Mouse (Mus musculus) c-Kit-positive CD71-positive TER-119-negative erythroid progenitor cells, embryonic 14.5 days (primary cell): ENCODE data around the gene Itpkb.
"Not testable (repeated sequence)": the region's sequence is repeated elsewhere in the genome, so short reads cannot be mapped to it uniquely, and the experiment has no call there.

ENCODE experiments used
- DNase-seq: peaks from one replicate; pipeline ENCODE4 v3.0.0-alpha.2; 2013; ENCODE audit warnings: low read depth

Gene Itpkb

DNA sequence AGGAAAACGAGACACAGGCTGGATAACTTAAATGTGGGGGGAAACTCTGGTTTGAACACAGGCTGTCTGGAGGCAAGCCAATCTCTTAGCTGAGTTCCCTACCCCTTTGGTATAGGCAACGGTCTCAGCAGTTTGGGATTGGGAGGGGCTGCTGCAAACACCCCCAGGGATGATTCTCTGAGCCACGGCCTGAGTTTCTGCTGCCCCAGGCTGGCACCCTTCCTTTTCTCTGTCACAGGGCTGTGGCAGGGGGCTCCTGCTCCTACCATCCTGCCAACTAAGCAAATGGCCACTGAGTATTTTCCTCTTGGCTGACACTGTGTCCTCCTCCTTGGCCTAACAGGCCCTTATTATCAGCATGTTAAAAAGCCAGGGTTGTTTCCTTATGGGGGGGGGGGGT is 37.3 kb downstream of the Itpkb start:
- DNase-seq, result no peak

DNA sequence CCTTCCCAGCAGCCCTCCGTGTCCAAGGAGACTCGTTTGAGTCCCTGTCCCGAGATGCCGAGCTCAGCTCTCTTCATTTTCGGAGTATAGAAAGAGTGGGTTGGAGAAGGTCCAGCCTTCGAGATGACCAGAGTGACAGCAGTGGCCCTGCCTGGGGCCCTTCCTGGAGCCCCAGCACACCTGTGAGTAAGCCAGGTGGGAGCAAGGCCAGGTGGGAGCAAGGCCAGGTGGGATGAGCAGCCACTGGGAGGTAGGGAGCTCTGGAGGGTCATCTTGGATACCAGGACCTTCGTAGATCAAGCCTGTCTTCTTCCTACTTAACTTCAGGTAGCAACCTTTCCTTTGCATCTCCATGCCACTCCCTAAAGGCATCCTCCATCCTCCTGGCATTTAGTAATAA is 37.8 kb downstream of the Itpkb start:
- DNase-seq, result no peak

DNA sequence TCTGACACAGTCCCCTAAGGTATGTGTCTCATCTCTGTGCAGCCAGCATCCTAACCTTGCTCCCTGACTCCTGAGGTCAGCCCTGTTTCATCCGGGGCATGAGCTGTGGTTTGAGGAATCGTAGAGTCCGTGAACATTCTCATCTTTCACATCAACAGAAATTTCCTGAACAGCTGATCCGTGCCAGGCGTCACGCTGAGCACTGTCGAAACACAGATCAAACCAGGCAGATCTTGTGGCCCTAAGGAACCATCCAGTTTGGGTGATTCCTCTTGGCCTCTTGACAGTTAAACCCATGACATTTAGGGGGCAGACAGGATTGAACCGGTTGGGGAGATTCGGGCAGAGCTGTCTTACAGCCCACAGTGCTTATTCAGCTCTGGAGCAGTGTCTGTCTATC is 38.4 kb downstream of the Itpkb start:
- no peak for DNase-seq

DNA sequence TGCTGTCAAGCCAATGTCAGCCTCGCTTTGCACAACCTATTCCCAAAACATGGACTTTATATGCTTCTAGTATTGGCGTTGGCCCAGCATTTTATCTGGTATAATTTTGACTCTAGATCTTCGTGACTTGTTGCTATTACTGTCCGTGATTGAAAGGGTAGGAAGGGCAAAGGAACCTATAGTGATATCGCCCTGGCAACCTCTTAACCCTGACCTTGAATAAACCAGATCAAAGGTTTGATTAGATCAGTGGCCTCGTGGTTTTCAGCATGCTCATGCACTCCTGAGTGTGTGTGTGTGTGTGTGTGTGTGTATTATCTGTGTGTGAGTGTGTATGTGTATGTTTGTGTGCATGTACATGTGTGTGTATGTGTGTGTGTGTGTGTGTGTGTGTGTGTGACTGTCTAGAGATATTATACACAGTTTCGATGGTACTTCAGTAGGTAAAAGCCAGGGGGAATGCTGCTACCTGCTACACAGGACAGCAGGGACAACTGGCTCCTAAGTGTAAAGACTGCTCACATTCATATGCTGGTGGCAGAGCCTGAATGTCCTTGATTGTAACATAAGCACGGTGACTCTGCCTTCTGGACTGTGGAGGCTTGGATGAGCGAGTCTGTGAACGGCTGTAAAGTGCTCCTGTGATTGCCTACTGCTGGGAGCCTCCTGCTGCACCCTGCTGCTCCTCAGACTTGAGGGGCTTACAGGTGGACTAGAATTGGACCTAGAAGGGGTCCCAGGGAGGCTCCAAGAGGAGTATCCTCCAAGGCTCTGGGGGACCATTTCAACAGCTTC is 40.8 kb downstream of the Itpkb start:
- no peak for DNase-seq

DNA sequence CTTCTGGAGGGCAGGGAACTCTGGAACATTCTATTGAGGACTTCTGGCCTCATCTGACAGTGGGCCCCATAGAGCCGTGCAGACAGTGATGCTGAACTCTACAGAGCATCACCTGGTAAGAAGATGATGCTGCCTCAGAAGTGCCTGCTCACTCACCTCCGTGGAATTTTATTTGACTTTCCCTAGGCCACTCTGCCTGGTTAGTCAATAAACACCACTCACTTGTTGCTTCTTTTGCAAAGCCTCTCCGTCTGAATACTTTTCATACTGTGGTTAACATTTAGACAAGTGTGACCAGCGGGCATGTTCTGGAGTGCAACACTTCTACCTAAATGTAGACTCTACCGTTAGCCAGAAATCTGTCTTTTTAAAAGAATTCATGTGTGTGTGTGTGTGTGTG is 42.0 kb downstream of the Itpkb start:
- DNase-seq, result not testable (repeated sequence)

DNA sequence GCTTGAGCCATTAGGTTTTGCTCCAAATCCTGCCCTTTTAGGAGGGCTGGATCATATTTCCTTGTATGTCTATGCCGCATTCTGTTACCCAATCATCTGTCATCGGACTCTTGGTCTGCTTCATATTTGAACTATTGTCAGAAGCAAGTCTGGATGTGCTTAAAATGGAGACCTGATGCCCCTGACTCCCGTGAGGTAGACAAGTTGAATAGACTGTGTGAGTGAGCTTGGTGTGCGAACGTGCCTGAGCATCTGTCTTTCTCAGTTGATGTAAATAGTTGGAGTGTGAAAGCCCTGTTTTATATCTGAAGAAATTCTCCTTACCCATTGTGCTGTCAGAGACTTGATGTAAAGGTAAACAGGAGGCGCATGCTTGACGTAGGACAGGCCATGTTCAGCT is 46.3 kb downstream of the Itpkb start:
- no peak for DNase-seq

DNA sequence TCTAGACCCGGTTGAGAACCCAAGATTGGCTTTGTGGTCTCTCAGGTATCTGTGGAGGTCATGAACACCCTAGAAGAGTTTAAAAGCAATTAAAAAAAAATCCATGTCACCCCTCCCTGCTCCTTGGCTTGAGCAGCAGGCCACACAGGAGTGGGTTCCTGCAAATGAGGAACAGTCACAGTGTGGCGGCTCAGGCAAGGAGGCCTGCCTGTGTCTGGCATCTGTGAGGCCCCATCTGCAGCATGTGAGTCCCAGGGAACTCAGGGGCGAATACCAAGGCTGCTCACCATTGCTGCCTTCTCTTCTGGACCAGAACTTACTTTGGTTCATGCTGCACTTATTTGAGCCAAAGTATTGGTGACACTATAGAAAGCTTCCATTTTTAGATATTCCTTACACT is 49.3 kb downstream of the Itpkb start:
- DNase-seq, result no peak

DNA sequence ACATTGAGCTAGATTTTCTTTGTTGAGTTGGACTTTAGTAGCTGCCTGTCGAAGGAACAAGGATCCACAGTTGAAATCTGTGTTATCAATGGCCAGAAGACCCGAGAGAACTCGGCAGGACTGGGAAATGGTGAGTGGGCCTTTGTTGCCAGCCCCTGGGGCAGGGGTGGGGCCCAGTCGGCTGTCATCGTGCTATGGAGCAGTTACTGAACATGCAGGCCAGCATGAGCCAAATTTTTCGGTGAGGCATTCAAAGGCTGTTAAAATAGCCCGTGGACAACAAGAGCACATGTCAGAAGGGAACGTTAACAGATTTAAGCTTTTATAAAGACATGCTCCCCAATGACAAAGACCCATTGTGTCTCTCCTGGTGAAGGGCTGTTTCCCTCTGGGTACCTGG is 52.1 kb downstream of the Itpkb start:
- no peak for DNase-seq

DNA sequence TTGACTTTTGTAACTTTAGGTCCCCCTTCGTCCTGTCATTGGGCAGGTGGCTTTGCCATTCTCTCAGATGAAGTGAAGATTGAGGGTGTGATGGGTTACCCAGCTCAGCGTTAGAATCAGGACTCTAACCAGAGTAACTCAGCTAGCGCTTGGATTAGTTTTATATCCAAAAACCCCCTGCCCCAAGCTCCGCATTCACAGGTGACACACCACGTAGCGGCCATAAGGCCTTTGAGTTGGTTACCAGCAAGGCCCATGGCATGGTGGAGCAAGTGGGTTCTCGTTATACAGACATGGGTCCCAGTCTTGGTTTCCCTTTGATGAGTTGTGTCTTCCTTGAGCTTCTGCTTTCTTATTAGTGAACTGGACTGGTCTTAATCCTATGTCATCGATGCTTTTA is 53.6 kb downstream of the Itpkb start:
- no peak for DNase-seq

DNA sequence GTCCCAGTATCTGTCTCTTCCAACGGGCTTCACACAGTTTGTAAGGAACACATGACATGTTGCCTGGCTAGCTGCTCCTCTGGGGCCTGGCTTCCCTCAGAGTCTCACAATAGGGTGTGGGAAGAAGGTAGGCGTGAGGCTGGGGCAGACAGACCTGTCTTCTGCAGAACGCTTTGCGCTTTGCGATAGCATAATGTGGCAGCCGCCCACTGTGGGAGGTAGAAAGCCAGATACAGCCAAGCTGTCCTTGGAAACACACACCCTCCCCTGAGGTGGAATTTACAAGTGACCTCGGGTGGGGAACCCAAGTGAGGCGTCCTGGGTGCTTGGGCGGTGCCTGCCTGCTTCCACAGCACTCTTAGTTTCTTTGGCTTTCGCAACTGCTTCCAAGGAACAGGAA is 54.2 kb downstream of the Itpkb start:
- no peak for DNase-seq

DNA sequence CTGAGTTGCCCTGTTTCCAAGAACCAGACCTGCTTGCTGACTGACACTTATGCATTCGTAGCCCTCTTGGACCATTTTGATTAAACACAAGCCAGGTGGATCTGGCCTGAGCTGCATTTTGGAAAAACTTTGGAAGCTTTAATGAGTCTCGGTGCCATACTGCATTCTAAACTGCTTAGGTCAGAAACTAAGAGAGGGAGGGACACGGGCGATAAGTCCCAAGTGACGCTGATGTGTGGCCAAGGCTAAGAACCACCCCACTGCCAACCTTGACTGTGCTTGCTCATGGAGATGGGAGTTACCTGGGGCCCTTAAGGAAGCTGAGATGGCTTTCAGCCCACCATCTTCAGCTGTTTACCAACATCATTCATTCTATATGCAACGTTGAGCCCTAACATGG is 55.0 kb downstream of the Itpkb start:
- no peak for DNase-seq

DNA sequence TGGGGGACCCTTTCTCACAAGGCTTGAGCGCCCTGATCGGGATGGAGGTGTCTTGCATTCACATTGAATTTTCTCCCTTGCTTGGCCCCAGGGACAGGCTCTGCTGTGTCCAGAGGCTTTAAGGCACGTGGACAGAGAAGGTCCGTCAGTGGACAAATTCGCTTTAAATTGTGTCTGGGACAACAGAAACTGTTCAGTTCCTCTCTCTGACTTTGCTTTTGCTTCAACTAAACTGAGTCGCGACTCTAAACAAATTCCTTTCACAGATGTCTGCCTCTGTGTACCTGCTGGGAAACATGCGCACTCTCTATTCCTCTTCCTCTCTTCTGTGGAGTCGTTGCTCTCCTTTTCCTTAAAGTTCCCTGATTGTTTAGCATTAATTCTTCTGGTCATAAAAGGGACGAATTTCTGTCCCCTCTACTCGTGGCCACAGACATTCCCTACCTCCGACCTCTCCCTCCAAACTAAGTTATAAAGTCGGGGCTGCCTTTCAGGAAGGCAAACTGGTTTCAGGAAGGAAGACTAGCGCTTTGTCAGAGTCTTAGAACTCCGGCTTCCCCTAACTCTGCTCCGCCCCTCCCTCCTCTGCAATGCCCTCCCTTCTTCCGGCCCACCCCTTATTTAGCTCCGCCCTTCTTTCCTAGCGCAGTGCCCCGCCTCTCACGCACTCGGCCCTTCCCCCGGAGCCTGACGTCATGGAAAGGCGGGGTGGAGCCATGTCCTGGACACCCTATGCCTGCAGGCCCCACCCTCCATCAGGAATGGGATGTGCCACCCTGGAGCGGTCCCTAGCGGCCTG is 56.9 kb downstream of the Itpkb start:
- DNase-seq, result peak; percentile 98

DNA sequence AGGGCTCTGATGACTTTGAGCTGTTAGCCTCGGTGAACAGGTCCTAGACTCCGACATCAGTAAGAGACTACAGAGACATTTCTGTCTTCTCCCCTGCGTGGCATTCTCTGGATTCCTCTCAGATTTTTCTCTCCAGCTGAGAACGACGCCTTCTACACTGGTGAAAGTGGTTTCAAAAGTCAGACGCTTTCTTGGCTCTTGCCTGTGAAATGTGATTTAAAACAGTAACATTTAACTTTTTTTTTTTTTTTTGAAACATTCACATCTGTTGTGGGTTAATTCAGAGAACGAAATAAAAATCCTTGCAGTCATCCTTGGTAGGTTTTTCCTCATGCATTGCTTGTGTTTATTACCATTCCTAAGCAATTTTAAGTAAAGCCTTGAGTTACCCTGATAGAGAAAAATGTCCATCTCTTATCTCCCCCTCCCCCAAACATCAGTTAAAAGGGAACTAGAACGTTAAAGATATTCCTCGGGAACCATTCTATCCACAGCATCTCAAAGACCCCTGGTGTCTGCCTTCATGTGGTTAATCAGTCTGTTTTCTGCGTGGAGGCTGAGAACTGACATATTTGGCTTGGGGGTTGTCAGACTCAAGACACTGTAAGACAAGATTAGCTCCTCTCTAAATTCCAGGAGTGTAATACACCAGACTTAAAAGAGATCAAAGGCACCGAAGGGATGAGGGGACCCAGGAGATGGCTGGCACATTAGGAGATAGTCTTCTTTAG is 57.6 kb downstream of the Itpkb start:
- DNase-seq, result no peak

DNA sequence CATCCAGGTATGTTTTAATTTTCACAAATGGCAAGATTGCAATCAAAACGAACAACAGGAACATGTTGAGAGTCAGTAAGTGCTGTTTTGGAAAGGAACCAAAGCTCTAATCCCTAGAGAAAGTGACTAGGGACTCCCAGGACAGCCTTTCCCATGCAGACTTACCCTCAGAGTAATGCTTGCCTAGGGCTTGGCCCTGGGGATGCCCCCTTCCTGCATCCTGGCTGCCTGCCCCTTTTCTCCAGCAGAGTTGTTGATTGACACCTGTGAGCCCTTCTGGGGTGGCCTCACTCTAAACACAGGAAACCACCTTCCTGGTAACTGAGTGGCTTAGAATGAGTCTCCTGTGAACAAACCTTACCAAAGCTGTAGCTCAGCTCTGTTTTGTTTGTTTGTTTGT is 58.2 kb downstream of the Itpkb start:
- no peak for DNase-seq

DNA sequence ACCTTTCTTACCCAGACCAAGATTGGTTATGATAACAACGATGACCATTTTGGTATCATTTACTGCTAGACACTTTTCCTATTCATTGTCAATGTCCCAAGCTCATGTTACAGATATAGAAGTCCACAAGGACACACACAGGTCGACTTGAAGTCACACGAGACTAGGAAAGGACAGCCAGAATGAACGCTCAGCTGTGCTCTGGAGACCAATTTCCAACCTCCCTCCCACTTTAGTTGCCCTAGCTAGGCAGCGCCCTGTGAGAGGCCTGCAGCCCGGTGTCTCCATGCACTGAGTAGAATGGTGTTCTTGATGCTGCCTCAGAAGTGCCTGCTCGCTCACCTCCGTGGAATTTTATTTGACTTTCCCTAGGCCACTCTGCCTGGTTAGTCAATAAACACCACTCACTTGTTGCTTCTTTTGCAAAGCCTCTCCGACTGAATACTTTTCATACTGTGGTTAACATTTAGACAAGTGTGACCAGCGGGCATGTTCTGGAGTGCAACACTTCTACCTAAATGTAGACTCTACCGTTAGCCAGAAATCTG is 59.0 kb downstream of the Itpkb start:
- not testable (repeated sequence) for DNase-seq

DNA sequence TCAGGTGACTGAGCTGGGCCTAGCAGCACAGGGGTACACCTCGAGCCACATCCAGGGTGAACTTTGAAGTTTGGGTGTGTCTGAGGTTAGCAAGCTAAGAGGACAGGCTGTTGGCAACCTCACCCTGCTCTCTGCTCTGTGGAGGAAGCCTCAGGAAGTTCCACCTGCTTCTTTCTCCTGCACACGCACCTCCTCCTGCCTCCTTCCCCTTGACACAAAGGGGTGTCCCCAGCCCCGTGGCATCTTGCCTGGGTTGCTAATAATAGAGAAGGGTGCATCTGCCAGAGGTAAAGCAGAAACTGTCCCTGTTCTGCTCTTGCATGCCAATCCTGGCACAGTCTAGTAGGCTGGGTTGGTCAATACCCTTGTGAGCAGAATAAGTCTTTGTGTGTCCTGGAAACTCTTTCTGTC is 60.0 kb downstream of the Itpkb start:
- DNase-seq, result no peak

DNA sequence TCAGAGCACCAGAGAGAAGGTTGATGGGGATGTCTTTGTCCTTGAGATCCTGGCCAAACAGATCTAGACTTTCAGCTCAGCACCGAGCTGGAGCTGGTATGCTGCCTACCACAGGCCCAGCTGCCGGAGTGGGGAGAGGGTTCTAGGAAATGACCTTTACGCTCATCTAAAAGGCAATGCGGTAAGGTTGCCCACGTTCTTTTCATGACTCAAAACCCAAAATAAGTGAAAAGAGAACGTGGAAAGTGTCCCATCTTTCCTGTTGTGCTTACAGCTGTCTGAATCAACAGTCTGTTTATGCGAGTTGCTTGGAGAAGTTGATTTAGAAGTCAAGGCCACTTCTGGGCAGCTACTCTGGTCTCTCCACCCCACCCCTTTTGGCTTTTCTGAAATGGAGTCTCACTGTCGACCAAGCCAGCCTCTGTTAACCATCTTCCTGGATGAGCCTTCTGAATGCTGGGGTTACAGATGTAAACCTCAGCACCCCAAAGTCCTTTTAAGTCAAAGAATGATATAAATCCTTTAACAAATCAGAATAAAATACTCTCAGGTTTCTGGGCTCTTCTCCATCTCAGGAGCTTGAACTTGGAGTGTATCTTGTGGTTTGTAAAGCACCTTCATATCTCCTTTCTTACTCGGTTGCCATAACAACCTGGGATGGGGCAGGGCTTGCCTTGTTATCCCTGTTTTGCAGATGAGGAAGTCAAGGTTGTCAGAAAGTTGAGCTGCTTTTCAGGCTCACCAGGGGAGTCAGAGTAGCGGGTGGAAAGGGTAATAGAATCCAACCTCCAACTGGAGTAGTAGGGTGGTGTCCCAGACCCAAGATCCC is 60.7 kb downstream of the Itpkb start:
- no peak for DNase-seq

DNA sequence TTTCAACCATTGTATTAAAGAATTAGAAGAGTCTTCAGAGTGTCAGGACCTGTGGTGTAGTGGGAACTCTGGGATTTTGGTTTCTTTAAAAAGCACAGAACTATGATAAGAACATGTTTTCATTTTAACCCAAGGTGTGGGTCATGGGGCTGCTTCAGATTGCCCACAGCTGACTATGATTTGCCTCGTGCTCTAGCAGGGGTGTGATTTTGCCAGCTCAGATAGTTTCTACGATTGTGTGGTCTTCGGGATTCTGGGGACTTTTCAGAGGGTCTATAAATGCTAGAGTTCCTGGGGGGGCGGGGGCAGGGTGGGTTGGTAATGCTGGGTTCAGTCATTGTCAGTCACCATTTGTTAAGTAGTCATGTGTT is 61.3 kb downstream of the Itpkb start:
- no peak for DNase-seq

DNA sequence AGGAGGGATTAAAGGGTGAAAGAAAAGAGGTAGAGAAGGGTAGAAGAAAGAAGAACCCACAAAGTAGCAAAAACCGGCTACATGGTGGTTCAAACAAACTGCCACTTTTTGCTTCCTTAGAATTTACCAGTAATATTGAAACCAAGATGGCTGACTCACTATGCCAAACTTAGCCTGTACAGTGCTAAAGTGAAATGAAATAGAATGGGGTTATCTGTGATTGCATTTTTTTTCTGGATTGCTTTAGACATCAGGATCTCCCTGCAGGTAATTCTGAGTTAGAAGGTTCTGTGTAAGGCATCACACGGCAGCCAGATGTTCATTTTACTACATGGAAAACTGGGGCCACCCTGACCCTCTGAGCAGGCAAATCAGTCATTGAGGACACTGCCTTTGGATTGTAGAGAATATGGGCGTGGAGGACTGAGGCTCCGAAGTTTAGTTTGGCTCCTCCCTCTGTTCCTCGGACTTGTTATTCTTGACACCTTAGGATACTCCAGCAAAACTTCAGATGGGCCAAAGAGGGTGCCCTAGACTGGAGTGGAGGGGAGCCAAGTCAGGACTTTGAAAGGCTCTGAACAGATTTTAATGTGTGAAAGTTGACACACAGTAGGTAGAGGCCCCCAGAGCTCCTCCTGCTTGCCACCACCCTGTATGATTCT is 62.0 kb downstream of the Itpkb start:
- no peak for DNase-seq

DNA sequence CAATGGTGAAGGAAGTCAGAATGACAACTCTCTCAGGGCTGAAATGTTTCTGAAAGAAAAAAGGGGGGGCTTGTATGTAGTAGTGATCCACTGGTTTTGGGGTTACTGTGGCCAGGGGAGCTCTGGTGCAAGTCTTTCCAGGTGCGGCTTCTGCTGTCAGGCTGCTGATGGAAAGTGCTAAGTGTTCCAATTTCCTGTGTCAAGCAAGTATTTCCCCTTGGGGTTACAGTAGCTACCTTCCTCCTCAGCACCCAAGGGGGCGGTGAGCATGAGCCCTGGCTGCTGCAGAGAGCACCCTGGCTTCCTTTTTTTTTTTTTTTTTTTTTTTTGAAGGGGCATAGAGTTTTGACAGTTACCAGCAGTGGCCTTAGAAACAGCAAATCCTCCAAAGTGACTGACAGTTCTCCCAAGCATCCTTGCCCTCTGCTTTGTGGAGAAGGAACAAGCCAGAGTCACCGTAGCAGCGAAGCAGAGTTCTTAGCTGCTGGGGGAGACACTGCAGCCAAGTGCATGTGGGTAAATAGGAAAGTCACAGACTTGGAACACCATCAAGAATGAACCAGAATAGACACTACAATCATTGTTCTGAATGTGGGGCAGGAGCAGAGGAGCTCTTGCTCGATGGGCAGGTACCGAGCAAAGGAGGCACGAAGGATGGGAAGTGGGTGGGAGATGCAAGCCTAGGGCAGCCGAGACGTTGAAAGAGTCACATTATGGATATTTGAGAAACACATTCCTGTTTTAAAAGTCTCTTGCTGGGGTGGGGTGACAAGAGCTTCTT is 62.9 kb downstream of the Itpkb start:
- DNase-seq, result no peak
